Mouse (Mus musculus): ENCODE data around the gene Gm47985.

- no peak for TF ChIP-seq CTCF (IDR thresholded peaks at IDR 0.05; ENCODE audit: low read depth)
- no peak for TF ChIP-seq EP300 (IDR thresholded peaks at IDR 0.05; ENCODE audit: low read depth)
These were observed 26.2 kb upstream of the Gm47985 start for GRCm38 (mm10) chr1:151156129-151156528.
